Mouse (Mus musculus) cerebellum, postnatal 4 days (tissue): ENCODE data around the gene Ppp1r12c.

Source experiments
- DNase-seq, 2 experiments: peaks; one replicate each; pipeline ENCODE4 v3.0.0; 2022; ENCODE audit warnings: low spot score in 2 of 2, mixed read lengths in 1 of 2

The Ppp1r12c gene

DNA sequence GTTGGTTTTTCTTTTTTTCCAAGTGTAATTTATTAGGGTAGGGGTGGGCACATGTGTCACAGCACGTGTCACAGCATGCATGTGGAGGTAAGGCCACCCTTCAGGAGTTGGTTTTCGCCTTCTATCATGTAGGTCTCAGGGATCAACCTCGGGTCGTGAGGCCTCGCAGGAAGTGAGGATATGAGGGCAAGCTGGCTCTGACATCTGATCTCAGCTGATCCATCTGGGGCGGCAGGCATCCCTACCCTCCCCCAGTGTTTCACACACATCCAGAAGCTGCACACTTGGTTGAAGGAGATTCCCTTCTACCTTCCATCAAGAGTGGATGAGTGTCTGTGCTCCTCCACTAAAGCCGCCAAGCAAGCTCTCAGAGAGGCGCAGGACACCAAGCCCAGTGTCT, 69.5 kb downstream of the Ppp1r12c start:
- DNase-seq, result no peak

DNA sequence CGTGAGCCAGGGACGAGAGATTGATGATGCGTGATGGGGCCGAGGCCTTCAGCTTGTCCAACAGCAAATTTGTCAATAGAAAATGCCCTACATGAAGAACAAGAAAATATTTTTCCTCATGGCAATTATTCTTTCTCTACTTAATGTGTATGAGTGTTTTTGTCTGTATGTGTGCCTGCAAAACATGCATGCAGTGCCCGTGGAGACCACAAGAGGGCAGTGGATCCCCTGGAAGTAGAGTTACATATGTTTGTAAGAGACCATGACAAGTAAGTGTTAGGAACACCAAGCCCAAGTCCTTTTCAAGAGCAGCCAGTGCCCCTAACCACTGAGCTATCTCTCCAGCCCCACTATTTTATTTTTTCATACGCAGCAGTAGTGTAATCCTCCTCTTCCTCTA, 69.9 kb downstream of the Ppp1r12c start:
- DNase-seq, result peak; percentile 56 to 75
